Mouse (Mus musculus) T-cell, adult 2 months (primary cell): ENCODE measurements around the gene Cep128.
"Not testable (repeated sequence)": the region's sequence is repeated elsewhere in the genome, so short reads cannot be mapped to it uniquely, and the experiment has no call there.

Source experiments
- DNase-seq: peaks from one replicate; pipeline ENCODE4 v3.0.0; 2022; ENCODE audit warnings: low spot score

Gene Cep128

DNA sequence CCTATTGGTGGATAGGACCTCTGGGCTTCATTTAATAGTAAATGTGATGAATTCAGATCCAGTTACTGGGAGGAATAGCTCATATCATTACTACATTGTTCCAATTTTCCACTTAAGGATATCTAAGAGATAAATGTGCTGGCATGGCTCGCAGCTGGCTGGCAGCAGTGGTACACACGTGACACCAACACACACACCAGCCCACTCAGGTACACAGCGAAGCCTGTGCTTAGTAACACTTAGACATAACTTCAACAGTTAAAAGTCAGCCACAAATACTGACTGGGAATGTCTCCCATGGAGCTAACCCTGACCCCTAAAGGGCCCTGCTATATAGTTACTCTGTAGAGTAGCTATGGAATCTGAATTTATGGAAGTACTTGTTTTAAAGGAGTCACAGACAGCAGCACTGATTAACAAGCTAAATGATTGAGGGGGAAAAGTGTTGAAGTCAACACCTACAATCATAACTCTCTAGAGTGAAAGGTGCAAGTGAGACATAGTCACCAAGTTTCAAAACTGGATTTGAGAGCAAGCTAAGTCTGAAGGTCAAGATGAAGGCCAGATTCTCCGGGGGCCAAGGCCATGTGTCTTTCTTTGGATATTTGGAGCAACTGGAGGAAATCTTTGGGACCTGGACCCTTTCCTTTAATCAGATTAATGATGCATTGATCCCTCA lies 320.7 kb downstream of the Cep128 start:
- no peak for DNase-seq

DNA sequence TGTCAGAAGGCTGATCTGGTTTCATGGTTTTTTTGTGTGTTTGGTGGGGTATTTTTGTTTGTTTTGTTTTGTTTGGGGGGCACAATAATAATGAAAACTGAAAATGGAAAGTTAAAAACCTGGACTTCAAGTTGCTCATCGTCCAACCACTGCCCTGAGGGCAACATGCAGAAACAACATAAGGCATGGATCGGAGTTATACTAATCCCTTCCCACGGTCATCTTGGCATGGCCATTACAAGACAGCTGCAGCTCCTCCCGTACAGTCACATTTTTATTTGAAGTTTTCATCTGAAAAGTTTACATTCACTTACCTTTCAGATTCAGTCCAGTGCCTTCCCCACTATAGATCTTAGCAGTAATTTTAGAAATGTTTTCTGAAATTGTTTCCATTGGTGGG lies 321.5 kb downstream of the Cep128 start:
- DNase-seq: no peak

DNA sequence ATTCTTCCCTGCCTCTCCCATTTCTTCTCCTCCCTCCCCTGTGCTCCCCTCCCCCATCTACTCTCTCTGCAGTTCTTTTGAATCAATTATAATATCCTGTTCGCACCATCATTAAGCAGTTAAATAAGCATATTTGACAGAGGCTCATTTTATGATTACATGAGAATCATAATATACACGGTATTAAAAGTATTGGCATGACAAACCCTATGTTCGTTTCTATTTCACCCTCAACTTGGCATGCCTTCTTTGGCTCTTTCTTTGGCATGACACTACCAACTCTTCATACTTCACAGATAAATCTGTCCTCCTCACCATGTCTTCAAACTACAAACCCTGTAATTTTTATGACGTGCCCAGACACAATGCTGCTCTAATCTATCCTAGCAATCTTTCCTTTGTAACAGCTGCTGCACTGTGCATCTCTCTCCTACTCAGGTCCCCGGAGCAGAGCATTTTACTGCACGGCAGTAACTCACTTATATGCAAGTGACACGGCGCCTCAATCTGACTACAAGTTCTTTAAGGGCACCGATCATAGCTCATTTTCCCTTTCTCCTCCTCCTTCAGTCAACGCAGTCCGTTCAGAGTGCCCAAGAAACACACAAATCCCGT lies 324.4 kb downstream of the Cep128 start:
- no peak for DNase-seq

DNA sequence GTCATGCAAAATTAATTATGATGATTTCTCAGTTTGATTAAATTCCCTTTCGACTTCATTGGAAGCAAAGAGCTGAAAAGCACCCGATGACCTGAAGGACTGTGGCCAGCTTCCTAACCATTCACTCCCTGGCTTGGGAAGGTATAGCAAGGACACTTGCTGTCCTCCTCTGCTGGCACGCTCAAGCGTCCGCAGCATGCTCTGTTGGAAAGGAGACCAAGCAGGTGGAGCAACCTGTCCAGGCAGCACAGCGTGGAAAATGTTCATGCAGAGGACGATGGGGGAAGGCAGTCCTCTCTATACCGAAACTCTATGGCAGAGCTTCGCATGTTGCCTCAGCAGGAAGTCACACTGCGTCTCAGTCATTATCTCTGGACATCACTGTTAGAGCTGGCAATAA lies 327.3 kb downstream of the Cep128 start:
- no peak for DNase-seq

DNA sequence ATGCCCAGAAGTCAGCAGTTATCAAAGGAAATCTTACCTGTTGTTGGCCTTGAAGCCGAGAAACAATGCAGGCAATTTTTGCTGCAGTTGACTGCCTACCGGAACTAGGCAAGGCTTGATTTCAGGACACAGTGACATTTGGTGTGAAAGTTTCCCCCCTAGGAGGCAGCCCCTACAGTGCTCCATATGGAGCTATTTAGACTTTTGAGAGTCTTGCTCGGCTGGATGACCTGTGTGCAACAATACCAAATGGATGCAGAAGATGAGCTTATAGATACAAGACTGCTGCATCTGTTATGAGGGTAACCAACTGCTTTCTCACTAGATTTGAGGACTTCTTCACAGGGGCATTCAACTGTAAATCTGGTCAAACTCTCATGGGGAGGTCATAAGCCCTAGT lies 331.9 kb downstream of the Cep128 start:
- no peak for DNase-seq

DNA sequence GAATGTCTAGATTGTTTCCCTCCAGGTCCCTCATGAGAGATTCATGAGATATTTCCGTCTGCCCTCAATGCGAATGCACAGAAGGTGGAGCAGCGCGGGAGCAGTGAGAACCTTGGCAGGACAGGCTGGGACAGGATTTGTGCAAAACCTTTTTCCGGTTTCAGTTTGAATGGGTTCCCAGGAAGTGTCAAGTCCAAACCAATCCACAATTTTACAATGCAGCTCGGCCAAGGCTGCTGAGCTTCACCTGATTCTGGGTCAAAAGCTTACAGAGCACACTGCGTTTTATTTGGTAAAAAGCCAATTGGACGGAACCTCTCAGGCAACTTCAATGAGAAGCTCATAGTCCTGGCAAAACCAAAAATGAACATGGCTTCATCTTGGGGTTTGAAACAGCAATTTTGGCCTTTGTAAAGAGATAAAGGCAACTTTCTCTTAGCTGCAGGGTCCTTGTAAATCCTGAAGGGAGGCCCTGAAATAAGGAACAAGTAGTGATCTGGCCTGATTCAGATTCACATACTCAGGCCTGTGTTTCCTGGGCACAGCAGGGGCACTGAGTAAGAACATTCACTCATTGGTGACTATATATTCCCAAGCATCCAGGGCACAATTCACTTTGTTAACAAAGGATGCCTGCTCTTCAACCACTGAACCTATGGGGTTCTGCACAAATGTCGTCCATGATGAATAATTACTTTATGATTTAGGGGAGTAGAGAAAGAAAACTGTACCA lies 333.4 kb downstream of the Cep128 start:
- no peak for DNase-seq

DNA sequence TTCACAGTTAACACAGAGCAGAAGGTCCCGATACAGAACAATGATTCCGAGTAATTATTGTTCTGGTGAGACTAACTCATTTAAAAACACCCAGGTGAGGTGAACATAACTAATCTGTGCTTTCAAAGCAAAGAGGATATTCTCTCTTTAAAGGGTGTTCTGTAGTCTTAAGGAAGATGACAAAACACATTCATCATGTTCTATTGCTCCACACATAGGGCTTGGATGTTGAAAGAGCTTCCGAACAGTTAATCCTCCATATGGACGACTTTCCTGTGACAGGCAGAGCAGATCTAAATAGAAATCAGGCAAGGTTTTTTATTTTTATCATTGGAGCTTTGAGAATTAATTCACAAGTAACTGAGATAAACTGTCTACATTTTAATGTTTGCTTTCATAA lies 342.8 kb downstream of the Cep128 start:
- DNase-seq: no peak

DNA sequence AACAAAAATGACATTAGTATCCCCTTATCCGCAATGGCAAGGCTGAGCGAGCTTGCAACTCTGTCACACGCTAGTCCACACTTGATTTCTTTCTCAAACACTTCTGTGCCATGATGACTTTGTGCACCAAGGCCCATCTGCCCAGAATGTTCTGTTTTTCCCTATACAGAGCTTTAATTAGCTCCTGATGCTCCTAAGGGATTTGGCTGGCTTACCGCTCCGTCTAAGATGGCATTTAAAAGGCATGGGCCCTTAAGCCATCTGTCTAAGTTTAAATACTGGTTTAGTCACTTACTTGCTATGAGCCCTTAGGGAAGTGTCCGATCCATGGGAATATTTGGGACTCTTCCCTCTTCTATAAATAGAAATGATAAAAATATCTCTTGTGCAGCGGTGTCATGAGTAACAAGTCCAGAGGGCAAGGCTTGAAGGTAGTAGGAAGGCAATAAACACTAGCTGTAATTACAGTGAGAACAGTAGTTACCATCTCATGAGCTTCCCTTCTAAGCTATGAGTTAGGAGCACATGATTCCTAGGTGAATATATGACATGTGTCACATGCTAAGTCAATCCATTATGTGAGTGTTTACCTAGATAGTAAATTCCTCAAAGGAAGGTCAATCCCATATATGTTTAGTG lies 343.8 kb downstream of the Cep128 start:
- DNase-seq: no peak

DNA sequence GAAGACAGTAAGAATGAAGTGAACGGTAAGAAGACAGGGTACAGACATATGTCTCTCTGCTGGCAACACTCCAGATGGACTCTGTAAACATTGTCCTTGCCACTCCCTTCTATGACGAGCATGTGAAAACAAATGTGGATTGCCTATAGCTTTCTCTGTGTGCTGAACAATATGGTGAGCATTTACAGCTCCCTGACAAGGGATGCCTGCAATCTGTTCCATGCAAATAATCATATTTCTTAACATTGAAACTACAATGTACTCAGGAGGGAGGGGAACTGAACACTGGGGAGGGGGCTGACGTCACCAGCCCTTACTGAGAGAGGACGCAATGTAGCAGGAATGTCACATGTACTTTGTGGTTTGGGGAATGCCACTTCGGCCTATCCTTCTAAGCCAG lies 355.1 kb downstream of the Cep128 start:
- no peak for DNase-seq

DNA sequence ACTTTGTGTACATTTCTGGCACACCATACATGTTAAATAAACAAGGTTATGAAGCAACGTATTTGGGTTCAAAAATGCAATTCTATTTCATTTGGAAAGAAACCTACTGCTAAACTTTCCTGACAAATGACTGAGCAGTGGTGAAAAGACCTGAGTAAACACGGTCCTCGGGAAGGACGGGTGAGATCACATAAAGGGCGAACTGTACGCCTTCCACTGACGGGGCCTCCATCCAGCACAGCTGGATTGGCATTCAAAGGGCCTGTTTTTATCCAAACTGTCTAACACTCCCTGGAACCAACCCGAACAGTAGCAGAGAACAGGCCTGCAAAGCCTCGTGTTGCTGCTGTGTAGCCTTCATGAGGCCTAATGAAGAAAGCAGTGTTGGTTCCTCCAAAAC lies 356.5 kb downstream of the Cep128 start:
- DNase-seq: no peak

DNA sequence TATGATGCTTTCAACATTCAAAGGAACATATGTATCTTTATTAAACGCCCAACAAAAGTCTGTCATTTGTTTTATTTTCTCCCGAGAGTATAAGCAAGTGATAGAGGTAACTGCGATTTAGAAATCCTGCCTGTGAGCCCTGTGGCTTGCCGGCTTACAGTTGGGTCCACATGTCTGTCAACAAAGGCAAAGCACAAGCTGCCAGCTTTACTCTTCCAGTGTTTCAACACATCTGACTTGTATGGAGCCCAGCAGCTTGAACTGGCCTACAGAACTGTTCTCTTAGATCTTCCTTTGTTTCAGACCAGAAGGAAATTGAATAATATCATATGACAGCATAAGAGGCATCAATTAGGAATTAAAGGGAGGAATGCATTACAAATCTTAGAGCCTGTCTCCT lies 357.1 kb downstream of the Cep128 start:
- no peak for DNase-seq

DNA sequence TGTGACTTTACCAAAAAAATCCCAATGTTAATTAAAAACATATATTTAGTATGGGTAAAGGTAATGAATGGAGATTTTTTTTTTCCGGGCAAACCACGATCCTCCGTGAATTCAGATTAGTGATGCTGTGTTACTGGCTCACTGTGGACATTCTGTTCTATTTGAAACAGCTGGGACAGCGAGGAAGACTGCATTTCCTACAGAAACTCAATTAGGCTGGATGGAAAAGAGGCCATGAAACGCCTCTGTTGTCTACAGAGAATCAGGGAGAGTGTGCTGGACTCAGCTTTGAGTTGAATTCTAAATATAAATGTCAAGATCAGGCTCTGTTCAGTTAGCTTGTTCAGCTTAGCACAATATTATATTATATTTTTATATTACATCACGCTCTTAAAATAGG lies 369.1 kb downstream of the Cep128 start:
- no peak for DNase-seq

DNA sequence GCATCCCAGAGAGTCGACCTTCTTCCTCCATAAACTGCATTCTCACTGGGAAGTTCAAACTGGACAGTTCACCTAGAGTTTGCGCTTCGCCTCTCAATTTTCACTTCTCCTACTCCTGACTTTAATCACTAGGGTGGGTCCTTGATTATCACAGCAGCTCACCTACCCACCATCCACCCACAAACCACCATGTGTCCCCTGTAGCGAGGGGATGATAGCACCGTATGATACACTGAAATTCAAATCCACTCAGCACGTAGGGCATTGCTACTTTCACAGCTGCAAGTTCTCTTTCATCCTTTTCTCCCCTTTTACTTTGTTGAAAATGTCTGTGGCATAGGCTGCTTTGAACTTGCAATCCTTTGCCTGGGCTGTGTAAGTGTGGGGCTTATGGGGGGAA lies 371.2 kb downstream of the Cep128 start:
- DNase-seq: no peak

DNA sequence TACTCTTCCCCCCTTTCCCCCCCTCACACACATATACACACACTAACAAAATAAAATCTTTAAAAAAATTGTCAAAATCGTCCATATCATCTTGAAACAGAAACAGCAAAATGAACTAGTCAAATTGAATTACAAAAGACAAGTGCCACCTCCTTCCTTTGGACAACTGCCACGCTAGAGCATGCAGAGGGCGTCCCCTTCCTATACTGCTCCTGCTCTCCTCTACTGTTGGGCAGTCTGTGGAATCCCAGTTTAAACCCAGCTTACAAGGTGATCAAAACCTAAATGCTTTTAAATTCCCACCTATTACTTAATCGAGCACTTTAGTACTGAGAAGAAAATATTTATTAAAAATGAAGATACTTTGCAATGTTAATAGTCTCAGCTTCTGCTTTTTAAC lies 372.0 kb downstream of the Cep128 start:
- no peak for DNase-seq

DNA sequence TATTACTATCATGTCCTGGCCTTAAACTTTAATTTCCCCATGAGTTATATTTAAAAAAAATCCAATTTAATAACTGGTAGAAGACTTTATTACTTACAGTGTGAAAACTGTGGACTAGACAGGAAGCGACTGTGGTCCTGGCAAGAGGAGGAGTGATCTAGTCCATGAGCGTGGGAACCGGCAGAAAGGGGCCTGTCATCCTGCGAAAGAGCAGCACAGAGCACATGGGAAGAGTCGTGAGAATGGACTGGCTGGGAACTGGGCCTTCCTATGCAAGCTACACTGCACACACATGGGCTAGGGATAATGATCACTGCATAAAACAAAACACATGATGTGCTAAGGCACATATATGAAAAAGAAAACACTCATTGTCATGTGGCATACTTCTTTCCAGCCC lies 375.5 kb downstream of the Cep128 start:
- DNase-seq: no peak

DNA sequence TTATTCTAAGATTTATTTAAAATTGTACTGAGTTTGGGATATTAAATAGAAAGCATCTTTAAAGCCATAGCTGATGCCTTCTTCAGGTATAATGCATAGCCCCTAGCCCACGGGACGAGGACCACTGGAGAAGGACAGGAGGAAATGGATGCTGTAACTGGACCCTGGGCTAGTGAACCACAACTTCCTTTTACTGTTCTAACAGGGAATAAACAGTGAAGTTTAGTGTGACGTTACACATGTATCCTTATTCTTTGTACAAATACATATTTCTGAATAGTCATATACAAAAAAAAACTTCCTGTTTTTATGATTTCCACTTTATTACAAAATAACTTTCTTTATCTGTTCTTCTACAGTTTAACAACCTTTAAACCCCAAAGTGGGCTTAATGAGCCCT lies 376.0 kb downstream of the Cep128 start:
- no peak for DNase-seq

DNA sequence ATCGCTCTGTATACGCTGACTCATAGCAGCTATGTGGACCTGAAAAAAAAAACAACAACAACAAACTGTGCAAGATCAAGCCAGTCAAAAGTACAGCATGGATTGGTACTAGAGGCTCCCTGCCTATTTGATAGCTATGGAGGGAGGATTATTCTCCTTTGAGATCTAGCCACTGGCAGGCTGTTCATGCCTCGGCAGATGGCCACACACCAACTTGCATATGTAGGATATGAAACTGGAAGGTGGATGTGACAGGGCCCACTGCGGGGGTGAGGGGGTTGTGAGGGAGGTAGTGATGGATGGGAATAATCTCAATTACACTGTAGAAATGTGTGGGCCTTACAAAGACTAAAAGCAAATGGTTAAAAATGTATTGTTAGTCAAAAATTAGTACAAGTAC lies 386.7 kb downstream of the Cep128 start:
- no peak for DNase-seq

DNA sequence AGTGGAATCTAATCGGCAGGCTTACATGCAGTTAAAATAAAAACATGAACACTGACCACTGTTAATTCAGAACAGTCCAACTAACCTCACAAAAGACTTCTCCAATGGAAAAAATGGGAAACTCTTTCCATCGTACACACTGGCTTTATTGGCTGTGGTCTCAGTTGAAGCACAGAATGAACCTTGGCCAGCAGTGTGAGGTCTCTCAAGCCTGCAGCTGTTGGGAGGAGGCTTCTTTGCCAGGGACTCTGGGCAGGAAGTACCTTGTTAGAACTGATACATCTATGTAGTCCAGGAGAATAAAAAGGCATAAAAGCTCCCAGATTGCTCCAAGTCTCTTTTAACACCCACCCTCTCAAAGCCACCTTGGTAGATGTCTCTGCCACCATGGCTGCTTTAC lies 390.9 kb downstream of the Cep128 start:
- no peak for DNase-seq

DNA sequence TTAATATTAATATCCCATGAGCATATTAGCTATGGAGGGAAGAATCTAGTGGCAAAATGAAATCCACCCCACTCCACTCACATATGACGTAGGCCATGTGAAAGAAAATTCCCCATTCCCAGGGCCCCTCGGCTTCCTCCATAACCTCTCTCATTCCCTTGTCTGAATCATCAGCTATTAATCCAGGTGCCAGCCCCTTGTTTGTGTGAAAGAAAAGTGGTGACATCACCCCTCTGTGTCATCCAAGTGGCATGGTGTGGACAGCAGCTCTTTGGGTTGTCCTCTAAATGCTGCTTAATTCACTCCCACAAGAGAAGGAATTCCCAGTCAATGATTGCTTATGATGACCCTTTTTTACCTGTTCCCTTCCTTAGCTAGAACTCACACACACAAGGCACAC lies 396.4 kb downstream of the Cep128 start:
- no peak for DNase-seq

DNA sequence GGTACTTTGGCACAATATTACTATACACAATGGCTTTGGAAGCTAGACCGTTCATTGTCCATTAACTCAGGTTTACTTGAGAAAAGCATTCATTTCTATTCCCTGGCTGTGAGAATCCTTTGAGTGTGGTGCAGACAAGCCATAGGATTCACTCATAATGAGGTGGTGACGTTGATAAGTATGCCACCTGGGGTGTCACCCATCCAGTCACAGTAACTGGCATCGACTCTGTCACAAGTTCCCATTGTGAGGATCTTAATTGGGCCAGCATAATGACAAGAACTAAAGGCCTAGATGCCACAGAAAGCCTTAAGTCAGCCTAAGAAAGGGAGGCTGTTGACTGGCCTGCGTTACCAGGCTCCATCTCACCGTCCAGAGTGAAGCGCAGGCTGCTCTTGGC lies 396.9 kb downstream of the Cep128 start:
- no peak for DNase-seq

DNA sequence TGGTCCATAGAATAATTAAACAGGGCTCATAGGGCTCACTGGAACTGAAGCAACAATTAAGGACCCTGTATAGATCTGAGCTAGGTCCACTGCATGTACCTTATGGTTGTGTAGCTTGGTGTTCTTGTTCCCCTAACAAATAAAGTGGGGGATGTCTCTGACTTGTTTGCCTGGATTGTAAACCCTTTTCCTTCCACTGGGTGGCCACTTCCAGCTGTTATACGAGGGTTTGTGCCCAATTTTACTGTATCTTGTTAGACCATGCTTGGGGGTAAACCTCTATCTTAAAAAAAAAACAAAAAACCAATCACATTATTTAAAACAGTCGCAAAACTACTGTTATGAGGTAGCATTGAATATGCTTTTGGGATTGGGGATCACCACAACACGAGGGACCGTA lies 402.2 kb downstream of the Cep128 start:
- no peak for DNase-seq

DNA sequence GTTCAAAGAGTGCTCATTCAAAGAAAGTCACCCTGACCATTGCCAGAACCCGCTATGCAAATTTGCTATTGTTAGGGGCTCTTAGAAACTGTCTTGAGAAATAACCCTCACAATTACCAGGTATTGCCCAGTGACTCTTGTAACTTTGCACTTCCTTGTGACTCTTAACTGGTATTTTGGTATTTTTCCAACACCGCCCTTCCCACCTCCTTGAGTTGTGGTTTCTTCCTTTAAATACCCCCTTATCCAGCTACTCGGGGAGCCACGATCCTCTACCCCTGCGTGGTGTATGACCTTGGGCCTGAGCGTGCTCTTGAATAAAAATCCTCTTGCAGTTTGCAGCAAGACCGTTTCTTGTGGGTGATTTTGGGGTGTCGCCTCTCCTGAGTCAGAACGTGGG lies 407.8 kb downstream of the Cep128 start:
- not testable (repeated sequence) for DNase-seq

DNA sequence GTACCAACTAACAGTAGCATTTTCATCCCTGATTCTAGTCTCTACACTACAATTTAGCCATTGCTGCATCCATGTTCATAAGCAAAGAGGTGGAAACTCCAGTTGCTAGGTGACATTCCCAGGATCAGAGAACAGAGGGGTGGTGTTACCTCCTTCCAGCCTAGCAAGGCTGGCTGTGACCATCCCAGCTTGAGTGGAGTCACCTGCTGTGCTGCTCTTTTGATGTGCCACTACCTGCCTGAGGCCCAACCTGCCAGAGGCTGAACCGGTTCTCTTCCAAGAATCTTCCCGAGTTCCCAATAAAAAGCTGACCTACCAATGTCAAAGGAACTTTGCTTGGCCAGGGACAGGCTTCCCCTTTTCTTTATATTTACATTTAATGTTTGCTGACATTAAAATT lies 408.8 kb downstream of the Cep128 start:
- DNase-seq: no peak
